Mouse (Mus musculus): Measurements from ENCODE around the gene Hoxb7.

Hoxb7 gene

DNA sequence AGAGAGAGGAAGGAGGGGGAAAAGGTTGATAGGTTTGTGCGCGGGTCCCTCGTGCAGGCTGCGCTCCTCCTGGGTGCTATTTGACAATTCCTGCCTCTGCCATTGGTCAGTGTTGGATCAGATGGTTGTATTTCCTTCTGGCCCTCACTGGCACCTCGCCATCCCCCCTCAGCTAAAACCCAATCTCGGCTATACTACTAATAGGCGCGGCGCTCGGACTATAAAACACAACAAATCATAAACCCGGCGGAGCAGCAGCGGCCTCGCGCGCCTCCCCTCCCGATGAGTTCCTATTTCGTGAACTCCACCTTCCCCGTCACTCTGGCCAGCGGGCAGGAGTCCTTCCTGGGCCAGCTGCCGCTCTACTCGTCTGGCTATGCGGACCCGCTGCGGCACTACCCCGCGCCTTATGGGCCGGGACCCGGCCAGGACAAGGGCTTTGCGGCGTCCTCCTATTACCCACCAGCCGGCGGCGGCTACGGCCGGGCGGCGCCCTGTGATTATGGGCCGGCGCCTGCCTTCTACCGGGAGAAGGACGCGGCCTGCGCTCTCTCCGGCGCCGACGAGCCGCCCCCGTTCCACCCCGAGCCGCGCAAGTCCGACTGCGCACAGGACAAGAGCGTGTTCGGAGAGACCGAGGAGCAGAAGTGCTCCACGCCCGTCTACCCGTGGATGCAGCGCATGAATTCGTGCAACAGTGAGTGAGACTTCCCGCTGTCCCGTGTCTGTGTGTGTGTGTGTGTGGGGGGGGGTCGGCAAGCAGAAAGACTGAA is 12.7 kb downstream of the Hoxb7 start:
- in situ Hi-C loops (cut with MboI, MseI) = no loop called here

DNA sequence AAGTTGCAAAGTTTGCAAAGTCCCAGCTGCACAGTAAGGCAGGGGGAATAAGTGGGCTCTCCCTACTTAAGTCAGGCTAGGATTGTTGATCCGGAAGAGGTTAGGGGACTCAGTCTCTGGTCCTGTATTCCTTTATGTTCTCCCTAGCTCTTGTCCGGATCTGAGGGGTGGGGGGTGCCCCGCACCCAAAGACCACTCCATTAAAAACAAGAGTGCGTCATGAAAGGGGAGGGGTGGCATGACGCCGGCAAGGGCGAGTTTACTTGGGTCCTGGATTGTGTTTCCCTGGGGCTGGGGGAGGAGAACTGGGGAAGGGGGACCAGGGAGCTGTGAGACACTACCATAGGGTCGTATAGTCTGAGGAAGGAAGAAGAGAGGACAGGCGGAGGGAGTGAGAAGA is 13.4 kb downstream of the Hoxb7 start:
- in situ Hi-C loops (cut with MboI, MseI) = loop anchor here (5.0 to 25.0 kb wide), 4 partner anchors 253 to 1525 kb away; no protein-coding TSS in a partner anchor

DNA sequence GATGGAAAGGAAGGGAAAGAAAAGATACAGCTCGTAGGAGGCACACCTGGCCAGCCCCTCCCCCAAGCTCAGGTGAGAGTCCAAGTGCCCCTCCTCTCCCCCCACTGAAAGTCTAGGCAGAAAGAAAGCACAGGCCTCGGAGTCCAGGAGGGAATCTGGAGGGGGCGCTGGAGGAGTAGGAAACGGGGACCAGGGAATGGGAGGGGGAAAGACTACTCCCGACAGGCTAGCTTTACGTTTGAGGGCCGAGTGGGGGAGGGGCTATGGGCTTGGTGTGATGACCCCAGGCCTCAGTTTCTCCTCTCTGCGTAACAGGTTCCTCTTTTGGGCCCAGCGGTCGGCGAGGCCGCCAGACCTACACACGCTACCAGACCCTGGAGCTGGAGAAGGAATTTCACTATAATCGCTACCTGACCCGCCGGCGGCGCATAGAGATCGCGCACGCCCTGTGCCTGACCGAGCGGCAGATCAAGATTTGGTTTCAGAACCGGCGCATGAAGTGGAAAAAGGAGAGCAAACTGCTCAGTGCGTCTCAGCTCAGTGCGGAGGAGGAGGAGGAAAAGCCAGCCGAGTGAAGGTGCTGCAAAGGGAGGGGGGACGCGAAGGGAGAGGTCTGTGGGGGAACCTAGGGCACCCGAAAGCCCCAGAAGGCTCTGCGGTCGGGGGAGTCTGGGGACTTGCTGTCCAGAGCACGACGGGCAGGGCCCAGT is 14.1 kb downstream of the Hoxb7 start:
- in situ Hi-C loops (cut with MboI, MseI) = loop anchor here (5.0 to 25.0 kb wide), 4 partner anchors 252 to 1524 kb away; no protein-coding TSS in a partner anchor

GRCm38 (mm10) chr11:96301064-96301431 is 14.6 kb downstream of the Hoxb7 start:
- in situ Hi-C loops (cut with MboI, MseI) = loop anchor here (5.0 to 25.0 kb wide), 4 partner anchors 251 to 1524 kb away; no protein-coding TSS in a partner anchor

GRCm38 (mm10) chr11:96301837-96302236 is 15.4 kb downstream of the Hoxb7 start:
- in situ Hi-C loops (cut with MboI, MseI) = loop anchor here (5.0 to 25.0 kb wide), 4 partner anchors 250 to 1523 kb away; no protein-coding TSS in a partner anchor

DNA sequence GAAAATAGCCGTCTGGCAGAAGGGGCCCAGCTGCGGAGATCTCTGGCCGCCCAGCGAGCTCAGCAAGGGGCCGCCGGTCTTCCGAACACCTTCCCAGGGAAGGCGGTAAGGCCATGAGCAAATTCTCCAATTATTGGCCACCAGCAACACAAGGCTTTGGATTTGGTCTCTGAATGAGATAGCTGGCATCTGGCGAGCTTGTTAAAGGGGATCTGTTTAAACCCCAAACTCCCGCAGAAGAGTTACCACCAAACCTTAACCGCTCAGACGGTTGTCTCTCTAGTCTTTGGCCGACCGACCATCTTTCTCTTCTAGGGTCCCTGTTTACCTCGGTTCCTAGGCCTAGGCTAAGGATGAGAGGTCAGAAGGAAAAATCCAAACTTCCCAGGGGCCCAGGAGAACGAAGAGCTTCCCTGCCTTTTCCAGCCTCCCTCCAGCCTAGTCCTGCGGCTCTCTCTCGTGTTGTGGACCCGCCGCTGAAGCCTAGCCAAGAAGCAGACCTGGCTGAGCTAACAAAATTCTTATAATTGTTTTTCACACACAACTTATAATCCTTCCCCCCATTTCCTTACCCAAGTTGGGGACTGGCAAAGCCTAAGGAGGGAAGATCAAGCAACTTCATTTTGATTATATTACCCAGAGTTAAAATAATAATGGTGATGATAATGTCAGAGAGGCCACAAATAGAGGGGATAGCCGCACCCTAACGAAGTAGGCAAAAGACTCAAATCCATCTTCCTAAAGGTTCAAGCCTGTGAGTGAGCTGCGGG is 16.1 kb downstream of the Hoxb7 start:
- in situ Hi-C loops (cut with MboI, MseI) = loop anchor here (5.0 to 25.0 kb wide), 4 partner anchors 250 to 1522 kb away; no protein-coding TSS in a partner anchor

DNA sequence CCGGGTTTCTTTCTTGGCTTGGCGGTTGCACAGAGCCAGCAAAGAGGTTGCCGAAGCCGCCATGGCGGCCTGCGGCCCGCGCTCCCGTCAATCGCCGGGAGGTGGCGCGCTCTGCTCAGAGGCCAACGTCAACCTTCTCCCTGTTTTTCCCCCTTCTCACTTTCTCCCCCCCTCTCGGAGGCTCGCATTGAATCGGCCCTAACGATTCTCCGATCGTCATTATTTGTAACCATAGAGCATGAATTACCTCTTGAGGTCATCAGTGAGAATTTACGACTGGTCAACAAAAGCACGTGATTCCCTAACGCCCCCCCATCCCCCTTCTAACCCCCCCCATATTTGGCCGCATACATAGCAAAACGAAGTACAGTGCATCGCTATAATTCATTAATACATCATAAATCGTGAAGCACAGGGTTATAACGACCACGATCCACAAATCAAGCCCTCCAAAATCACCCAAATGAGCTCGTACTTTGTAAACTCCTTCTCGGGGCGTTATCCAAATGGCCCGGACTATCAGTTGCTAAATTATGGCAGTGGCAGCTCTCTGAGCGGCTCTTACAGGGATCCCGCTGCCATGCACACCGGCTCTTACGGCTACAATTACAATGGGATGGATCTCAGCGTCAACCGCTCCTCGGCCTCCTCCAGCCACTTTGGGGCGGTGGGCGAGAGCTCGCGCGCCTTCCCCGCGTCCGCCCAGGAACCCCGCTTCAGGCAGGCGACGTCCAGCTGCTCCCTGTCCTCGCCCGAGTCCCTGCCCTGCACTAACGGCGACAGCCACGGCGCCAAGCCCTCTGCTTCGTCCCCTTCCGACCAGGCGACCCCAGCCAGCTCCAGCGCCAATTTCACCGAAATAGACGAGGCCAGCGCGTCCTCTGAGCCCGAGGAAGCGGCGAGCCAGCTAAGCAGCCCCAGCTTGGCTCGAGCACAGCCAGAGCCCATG is 17.0 kb downstream of the Hoxb7 start, which contains the start of gene Hoxb5:
Gene Hoxb5 (plus strand): TSS at position 186 of the 949 bp plus-strand sequence.
- in situ Hi-C loops (cut with MboI, MseI) = loop anchor here (5.0 to 25.0 kb wide), 4 partner anchors 249 to 1521 kb away; no protein-coding TSS in a partner anchor

DNA sequence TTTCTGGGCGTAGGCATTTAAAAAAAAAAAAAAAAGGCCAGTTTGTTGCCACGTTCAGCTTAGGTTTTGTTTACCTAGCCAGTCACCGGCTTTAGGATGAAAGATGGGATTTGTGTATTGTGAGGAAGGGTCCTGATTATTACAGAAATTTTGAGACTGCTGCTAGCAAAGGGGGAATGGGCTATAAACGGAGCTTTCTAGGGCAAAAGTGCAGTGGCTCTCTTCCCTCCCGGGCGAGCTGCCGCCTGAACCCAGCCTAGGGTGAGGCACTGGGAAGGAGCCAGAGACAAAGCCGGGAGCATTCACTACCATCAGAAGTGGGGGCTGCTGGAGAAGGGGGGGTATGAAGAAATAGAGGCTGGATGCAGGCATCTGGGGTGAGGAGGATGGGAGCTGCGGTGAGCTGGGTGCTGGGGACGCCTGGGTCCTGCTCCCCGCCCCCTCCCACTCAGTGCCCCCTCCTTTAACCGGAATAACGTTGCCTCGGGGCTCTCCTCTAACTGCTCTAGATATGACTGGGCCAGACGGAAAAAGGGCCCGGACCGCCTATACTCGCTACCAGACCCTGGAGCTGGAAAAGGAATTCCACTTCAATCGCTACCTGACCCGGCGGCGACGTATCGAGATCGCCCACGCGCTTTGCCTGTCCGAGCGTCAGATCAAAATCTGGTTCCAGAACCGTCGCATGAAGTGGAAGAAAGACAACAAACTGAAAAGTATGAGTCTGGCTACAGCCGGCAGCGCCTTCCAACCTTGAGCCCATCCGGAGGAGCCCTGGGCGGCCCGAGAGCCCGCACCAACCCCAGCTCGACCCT is 18.2 kb downstream of the Hoxb7 start:
- in situ Hi-C loops (cut with MboI, MseI) = loop anchor here (5.0 to 25.0 kb wide), 4 partner anchors 248 to 1520 kb away; no protein-coding TSS in a partner anchor

DNA sequence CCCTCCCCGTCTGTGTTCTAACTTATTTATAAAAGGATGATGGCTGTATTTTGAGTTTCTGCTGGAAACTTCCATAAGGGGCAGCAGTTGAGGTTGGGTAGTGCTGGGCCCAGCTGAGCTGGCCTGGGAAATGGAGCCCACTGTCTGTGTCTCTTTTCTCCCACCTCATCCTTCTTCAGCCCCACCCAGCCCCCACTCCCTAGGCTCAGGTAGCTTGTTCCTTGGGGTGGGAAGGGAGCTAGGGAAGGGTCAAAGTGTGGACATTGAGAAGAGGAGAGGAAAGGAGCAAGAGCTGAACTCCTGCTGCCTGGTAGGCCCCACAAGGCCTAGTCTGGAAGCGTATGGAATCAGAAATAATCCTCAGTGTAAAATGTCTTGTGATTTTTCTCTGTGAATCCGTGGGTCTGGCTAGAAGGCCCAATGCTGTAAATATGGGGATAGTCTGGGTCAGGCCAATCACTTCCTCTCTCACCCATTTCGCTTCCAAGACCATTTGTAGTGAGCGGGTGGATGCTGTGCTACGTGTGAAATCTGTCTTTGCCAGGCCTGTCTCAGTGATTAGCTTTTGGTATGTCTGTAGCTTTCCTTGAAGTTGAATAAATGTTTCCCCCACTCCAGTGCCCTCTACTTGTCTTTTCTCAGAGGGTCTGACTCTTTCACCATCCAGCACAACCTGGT is 19.2 kb downstream of the Hoxb7 start:
- in situ Hi-C loops (cut with MboI, MseI) = loop anchor here (10.0 to 25.0 kb wide), 2 partner anchors 257 to 1519 kb away; no protein-coding TSS in a partner anchor

- in situ Hi-C loops (cut with MboI, MseI) = loop anchor here (10.0 to 25.0 kb wide), 2 partner anchors 256 to 1518 kb away; no protein-coding TSS in a partner anchor
Measured at GRCm38 (mm10) chr11:96306183-96306907, 19.9 kb downstream of the Hoxb7 start.

DNA sequence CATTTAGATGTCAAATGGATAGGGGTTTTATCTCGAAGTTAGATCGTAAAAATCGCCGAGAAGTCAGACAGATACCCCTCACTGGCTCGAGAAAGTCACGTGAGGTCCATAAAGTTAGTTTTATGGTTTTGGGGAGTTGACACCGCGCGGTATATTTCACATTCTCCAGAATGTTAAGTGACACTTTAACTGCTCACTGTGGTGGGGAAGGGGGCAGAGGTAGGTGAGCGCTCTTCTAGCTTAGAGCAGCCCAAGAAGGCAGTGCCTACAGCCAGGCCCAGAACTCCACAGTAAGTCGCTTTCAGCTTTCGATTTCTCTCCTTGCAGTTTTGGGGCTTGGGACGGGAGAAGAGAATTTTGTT is 20.5 kb downstream of the Hoxb7 start:
- in situ Hi-C loops (cut with MboI, MseI) = loop anchor here (10.0 to 25.0 kb wide), 2 partner anchors 255 to 1518 kb away; no protein-coding TSS in a partner anchor

- in situ Hi-C loops (cut with MboI, MseI) = loop anchor here (10.0 to 25.0 kb wide), 2 partner anchors 254 to 1516 kb away; no protein-coding TSS in a partner anchor
Measured at GRCm38 (mm10) chr11:96308763-96309162, 22.3 kb downstream of the Hoxb7 start.

DNA sequence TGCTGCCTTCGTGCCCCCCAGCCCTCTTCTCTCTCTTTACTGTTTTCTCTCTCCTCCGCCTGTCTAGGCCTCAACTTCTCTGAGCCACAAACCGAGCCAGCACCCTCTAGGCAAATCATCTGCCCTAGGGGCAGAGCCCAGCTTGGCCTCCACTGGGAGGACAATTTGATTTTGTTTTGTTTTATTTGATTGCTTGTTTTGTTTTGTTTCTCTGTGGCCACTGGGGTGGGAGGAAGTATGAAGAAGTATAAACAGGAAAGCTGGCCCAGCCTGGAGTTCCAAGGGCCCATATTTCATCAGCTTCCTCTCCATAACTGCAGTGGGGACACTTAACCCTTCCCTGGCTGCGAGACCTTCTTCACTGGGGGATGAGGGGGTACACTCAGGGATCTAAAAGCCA is 22.9 kb downstream of the Hoxb7 start:
- in situ Hi-C loops (cut with MboI, MseI) = loop anchor here (10.0 to 25.0 kb wide), 2 partner anchors 253 to 1516 kb away; no protein-coding TSS in a partner anchor

GRCm38 (mm10) chr11:96310183-96310938 is 23.9 kb downstream of the Hoxb7 start:
- in situ Hi-C loops (cut with MboI, MseI) = loop anchor here in 1 of 2 experiments (25.0 kb wide), 1 partner anchor 252 kb away; no protein-coding TSS in a partner anchor

DNA sequence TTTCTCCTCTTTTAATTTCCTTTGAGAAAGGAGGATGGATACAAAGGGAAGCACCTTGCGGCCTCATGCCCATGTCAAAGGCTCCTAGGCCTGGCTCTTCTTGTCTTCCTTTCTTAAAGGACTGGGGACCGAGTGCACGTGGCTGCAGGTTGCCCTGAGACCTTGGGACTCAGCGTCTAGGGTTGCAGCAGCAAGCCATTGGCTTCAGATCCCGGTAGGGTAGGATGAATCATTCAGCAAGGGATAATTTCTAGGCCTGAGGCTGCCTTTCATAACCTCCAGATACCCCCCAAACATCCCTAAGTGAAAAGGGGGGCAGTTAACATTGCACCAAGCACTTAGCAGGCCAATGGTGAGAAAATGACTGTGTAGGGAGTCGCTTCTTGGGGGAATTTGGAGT is 24.7 kb downstream of the Hoxb7 start:
- in situ Hi-C loops (cut with MboI, MseI) = loop anchor here in 1 of 2 experiments (25.0 kb wide), 1 partner anchor 251 kb away; no protein-coding TSS in a partner anchor

GRCm38 (mm10) chr11:96311520-96312417 is 25.3 kb downstream of the Hoxb7 start:
- in situ Hi-C loops (cut with MboI, MseI) = loop anchor here in 1 of 2 experiments (25.0 kb wide), 1 partner anchor 251 kb away; no protein-coding TSS in a partner anchor

Data from T-helper 17 cell (primary cell).